Mouse (Mus musculus) MEL (cell line): Measurements from ENCODE around the gene Tmem104.

ENCODE experiments used
- CTCF ChIP-seq, 3 experiments: IDR thresholded peaks in 2 of 3; conservative IDR thresholded peaks in 1 of 3; 2 replicates each; pipeline ENCODE4 v1.5.1; 2011 to 2012; ENCODE audit warnings: low read length in 3 of 3, low read depth in 2 of 3, mild to moderate bottlenecking in 2 of 3, improper control_type of control experiment in 1 of 3, inconsistent platforms in 1 of 3, mixed read lengths in 1 of 3, moderate library complexity in 1 of 3; ENCODE audit not compliant: control insufficient read depth in 1 of 3, insufficient read depth in 1 of 3, poor library complexity in 1 of 3, severe bottlenecking in 1 of 3
- E2F4 ChIP-seq: IDR thresholded peaks from 2 replicates; pipeline ENCODE4 v1.6.1; 2011; ENCODE audit warnings: low read depth, low read length, improper control_type of control experiment, borderline replicate concordance
- ELF1 ChIP-seq: IDR thresholded peaks from 2 replicates; pipeline ENCODE4 v1.6.1; 2014; ENCODE audit warnings: low read depth, mild to moderate bottlenecking, inconsistent platforms, low read length, improper control_type of control experiment, moderate library complexity
- EP300 ChIP-seq, 2 experiments: IDR thresholded peaks; 2 replicates each; pipeline ENCODE4 v1.6.1; 2011; ENCODE audit warnings: improper control_type of control experiment in 2 of 2, low read length in 2 of 2, low read depth in 1 of 2, mild to moderate bottlenecking in 1 of 2
- ETS1 ChIP-seq: IDR thresholded peaks from 2 replicates; pipeline ENCODE4 v1.6.1; 2012; ENCODE audit warnings: low read depth, mild to moderate bottlenecking, inconsistent platforms, low read length, improper control_type of control experiment, moderate library complexity
- GATA1 ChIP-seq: IDR thresholded peaks from 2 replicates; pipeline ENCODE4 v1.6.1; 2011; ENCODE audit warnings: low read depth, low read length, improper control_type of control experiment
- JUND ChIP-seq: IDR thresholded peaks from 2 replicates; pipeline ENCODE4 v1.6.1; 2011; ENCODE audit warnings: low read depth, mild to moderate bottlenecking, improper control_type of control experiment, low read length
- MAFK ChIP-seq: IDR thresholded peaks from 2 replicates; pipeline ENCODE4 v1.6.1; 2011; ENCODE audit warnings: low read depth, mild to moderate bottlenecking, low read length, improper control_type of control experiment, borderline replicate concordance
- NELFE ChIP-seq: IDR thresholded peaks from 2 replicates; pipeline ENCODE4 v1.6.1; 2011; ENCODE audit warnings: low read depth, low read length, improper control_type of control experiment
- POLR2A ChIP-seq, 2 experiments: IDR thresholded peaks; 2 replicates each; pipeline ENCODE4 v1.6.1; 2011 to 2012; ENCODE audit warnings: low read length in 2 of 2, mild to moderate bottlenecking in 2 of 2, control low read depth in 1 of 2, improper control_type of control experiment in 1 of 2, low read depth in 1 of 2, moderate library complexity in 1 of 2; ENCODE audit not compliant: control insufficient read depth in 1 of 2, insufficient read depth in 1 of 2, poor library complexity in 1 of 2
- RAD21 ChIP-seq: IDR thresholded peaks from 2 replicates; pipeline ENCODE4 v1.6.1; 2011; ENCODE audit warnings: mild to moderate bottlenecking, low read depth, low read length, improper control_type of control experiment
- ZMIZ1 ChIP-seq: IDR thresholded peaks from 2 replicates; pipeline ENCODE4 v1.6.1; 2012; ENCODE audit warnings: low read depth, mild to moderate bottlenecking, inconsistent platforms, low read length, improper control_type of control experiment, moderate library complexity
- ZNF384 ChIP-seq: IDR thresholded peaks from 2 replicates; pipeline ENCODE4 v1.6.1; 2012; ENCODE audit warnings: low read depth, mild to moderate bottlenecking, inconsistent platforms, low read length, improper control_type of control experiment

DNA sequence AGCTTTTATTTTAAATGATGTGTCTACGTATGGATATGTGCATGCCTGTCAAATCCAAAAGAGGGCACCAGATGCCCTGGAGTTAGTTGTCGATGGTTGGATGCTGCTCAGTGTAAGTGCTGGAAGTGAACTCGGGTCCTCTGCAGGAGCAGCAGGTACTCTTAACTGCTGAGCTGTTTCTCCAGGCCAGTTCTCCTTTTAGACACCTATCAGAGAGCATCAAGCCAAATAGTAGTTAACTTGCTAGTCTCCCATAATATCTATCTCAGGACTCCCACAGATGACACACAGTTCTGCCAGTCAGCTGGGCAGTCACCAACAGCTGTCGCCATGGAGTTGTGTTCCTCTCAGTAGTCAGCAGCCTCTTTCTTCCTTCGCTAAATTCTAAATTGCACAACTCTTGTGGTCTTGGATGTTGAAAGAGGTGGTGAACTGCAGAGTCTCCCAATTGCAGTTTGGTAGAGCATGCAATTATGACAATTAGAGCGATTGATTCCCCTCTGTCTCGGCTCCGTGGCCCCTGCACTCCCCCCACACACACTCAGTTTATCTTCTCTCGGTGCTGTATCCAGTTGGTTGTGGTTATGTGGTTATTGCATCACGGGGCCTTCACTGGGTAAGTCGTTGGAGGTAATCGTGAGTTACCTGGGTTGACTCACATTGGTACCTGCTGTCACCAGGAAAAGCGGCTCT lies 1.4 kb downstream of the Tmem104 start:
- TF ChIP-seq ZMIZ1: no peak
- TF ChIP-seq POLR2A (IDR thresholded peaks at IDR 0.05; ENCODE audit: control insufficient read depth in 1 of 2, insufficient read depth in 1 of 2, low read depth in 1 of 2, low read length in 2 of 2, poor library complexity in 1 of 2): no peak; a peak in 1 of 4 replicates
- peak; percentile 99 for TF ChIP-seq ETS1
- peak in 2 of 3 experiments; percentile 15 to 45; a peak in 3 of 6 replicates for TF ChIP-seq CTCF (IDR thresholded peaks at IDR 0.05 in 2 of 3, conservative IDR thresholded peaks at IDR 0.05 in 1 of 3; ENCODE audit: control insufficient read depth in 1 of 3, insufficient read depth in 1 of 3, low read depth in 2 of 3, low read length in 3 of 3, poor library complexity in 1 of 3, severe bottlenecking in 1 of 3)
- peak; percentile 58 to 87; a peak in 3 of 4 replicates for TF ChIP-seq EP300 (IDR thresholded peaks at IDR 0.05; ENCODE audit: low read depth in 1 of 2, low read length in 2 of 2)
- TF ChIP-seq JUND: no peak
- TF ChIP-seq ELF1: no peak
- TF ChIP-seq E2F4: no peak
- no peak for TF ChIP-seq MAFK
- TF ChIP-seq NELFE: no peak
- TF ChIP-seq GATA1: peak; percentile 44; the same call in 1 of the 2 replicates
- no peak for TF ChIP-seq ZNF384
- TF ChIP-seq RAD21: peak; percentile 43
